Mouse (Mus musculus) spleen, adult 2 months (tissue): ENCODE results near the gene Wdfy3.

Experiments used
- CTCF ChIP-seq: fragments of 200-500 bp; IDR thresholded peaks from 2 replicates; pipeline ENCODE4 v1.5.1; 2011; ENCODE audit warnings: mild to moderate bottlenecking, inconsistent platforms; ENCODE audit not compliant: insufficient read depth, insufficient read length, insufficient replicate concordance; ENCODE audit errors: extremely low read depth
- POLR2A ChIP-seq: fragments of 200-500 bp; IDR thresholded peaks from 2 replicates; pipeline ENCODE4 v1.6.1; 2011; ENCODE audit warnings: low read depth, low read length, inconsistent platforms

- TF ChIP-seq POLR2A: no peak
- no peak for TF ChIP-seq CTCF
These were observed 66.3 kb downstream of the Wdfy3 start for GRCm38 (mm10) chr5:102003371-102003770.
